Mouse (Mus musculus): ENCODE measurements around the gene Trnau1ap. TPM values are rescaled to one million over a fixed set of nuclear protein-coding genes. Genes with fewer than 3 reads are reported as not detected.

The Trnau1ap gene
- total and polyA plus RNA-seq, 3 experiments = 22.8 to 40.2 (median 37.6) TPM

DNA sequence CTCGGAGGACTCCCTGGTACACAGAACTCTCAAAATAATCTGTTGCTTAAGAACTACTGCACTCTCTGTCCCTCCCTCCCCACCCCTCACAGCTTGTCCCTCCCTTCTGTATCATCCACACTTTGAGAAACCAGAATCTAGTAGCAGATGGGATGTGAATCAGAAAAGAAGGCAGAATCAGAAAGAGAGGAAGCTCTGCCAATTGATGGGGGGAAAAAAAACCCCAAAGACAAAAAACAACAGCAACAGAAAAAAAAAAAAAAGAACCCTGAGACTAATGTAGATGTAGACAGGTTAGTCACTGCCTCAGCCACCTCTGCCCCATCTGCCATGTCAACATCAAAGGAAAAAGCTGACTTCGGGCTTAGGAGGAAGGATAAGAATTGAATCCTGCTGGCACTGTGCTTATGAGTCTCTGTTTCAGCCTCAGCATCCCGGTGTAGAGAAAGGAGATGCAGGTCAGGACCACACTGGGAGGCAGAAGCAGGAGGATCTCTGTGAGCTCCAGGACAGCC is 62.4 kb downstream of the Trnau1ap start:
- no peak for ATAC-seq (ENCODE audit: extremely low read depth, insufficient number of reproducible peaks, low FRiP score, poor library complexity, severe bottlenecking)
- no peaks in the 10 kb centered on the region for H3K27me3 ChIP-seq (ENCODE audit: insufficient read depth, low read length)
- H3K9me3 ChIP-seq (replicated peaks) = no peaks in the 10 kb centered on the region
- peaks cover 7% of the 10 kb centered on the region for H3K36me3 ChIP-seq (replicated peaks)
- no peak for TF ChIP-seq TAL1 (conservative IDR thresholded peaks at IDR 0.05; ENCODE audit: low read depth, low read length)
- peaks cover 44% of the 10 kb centered on the region for H3K4me1 ChIP-seq (ENCODE audit: insufficient read depth, low read depth, low read length)
- no peak for DNase-seq (ENCODE audit: low spot score)
- H3K4me3 ChIP-seq (ENCODE audit: low read depth, low read length) = no peak overlapping the region

DNA sequence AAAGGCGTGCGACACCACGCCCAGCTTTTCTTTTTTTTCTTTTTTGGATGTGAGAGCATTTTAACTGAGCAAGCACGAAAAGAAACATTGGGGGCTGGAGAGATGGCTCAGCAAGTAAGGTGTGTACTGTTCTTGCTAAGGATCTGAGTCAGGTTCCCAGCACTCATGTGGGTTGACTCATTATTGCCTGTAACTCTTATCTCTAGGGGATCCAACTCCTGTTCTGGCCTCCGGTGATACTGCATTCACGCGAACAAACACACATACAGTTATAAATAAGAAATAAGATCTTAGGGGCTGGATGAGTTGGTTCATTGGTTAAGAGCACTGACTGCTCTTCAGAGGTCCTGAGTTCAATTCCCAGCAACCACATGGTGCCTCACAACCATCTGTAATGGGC is 66.0 kb downstream of the Trnau1ap start:
- Histone ChIP-seq H3K4me3 (ENCODE audit: low read depth, low read length) (no peak overlapping the region), H3K4me1 (ENCODE audit: insufficient read depth, low read depth, low read length) (peaks cover 50% of the 10 kb centered on the region), H3K9me3 (replicated peaks) (no peaks in the 10 kb centered on the region), H3K27me3 (ENCODE audit: insufficient read depth, low read length) (no peaks in the 10 kb centered on the region), H3K36me3 (replicated peaks) (peaks cover 16% of the 10 kb centered on the region)
- TF ChIP-seq POLR2AphosphoS5 (IDR thresholded peaks at IDR 0.05; ENCODE audit: insufficient replicate concordance, low read depth, low read length) = no peak
- no peak for TF ChIP-seq TAL1 (conservative IDR thresholded peaks at IDR 0.05; ENCODE audit: low read depth, low read length)
- TF ChIP-seq GATA1 (IDR thresholded peaks at IDR 0.05; ENCODE audit: borderline replicate concordance, low read length) = no peak
- TF ChIP-seq CTCF (IDR thresholded peaks at IDR 0.05; ENCODE audit: low read depth, low read length) = no peak
- TF ChIP-seq GATA2 (IDR thresholded peaks at IDR 0.05; ENCODE audit: borderline replicate concordance, low read depth, low read length) = no peak
- ATAC-seq (ENCODE audit: extremely low read depth, insufficient number of reproducible peaks, low FRiP score, poor library complexity, severe bottlenecking) = no peak
- no peak for DNase-seq (ENCODE audit: low spot score)

DNA sequence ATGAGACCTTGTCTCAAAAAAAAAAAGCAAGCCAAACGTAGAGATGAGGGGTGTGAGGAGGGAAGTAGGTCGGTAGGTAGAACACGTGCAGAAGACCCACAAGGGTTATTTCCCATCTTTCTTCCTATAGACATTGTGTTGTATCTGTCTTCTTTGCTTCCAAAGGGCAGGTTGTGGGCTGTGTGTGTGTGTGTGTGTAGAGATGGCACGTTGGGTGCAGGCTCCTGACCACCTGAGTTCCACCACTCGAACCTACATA is 67.1 kb downstream of the Trnau1ap start:
- no peak for DNase-seq (ENCODE audit: low spot score)
- Histone ChIP-seq H3K27me3 (ENCODE audit: insufficient read depth, low read length) (no peaks in the 10 kb centered on the region), H3K4me3 (ENCODE audit: low read depth, low read length) (peak overlapping the region; percentile 75; the same call in 1 of the 2 replicates), H3K9me3 (replicated peaks) (no peaks in the 10 kb centered on the region), H3K36me3 (replicated peaks) (peaks cover 25% of the 10 kb centered on the region), H3K4me1 (ENCODE audit: insufficient read depth, low read depth, low read length) (peaks cover 54% of the 10 kb centered on the region)
- no peak for ATAC-seq (ENCODE audit: extremely low read depth, insufficient number of reproducible peaks, low FRiP score, poor library complexity, severe bottlenecking)
- TF ChIP-seq CTCF (IDR thresholded peaks at IDR 0.05; ENCODE audit: low read depth, low read length) (no peak), GATA2 (IDR thresholded peaks at IDR 0.05; ENCODE audit: borderline replicate concordance, low read depth, low read length) (no peak), POLR2AphosphoS5 (IDR thresholded peaks at IDR 0.05; ENCODE audit: insufficient replicate concordance, low read depth, low read length) (no peak), GATA1 (IDR thresholded peaks at IDR 0.05; ENCODE audit: borderline replicate concordance, low read length) (no peak)

Other genes with a start within 250 kb of the Trnau1ap start
- gene Oprd1, start 185.1 kb downstream of the Trnau1ap start, total RNA-seq (2014; fragmentation: Nextera tagmentation) = not detected in 2 replicates
- under 0.01 and 0.16 TPM in 2 replicates for gene Oprd1, start 185.1 kb downstream of the Trnau1ap start, total RNA-seq (2017)
- not detected in 2 replicates for gene Oprd1, start 185.1 kb downstream of the Trnau1ap start, polyA plus RNA-seq (2012)
- gene Ythdf2, start 117.2 kb downstream of the Trnau1ap start, total RNA-seq (2014; fragmentation: Nextera tagmentation) = 70.3 and 81.7 TPM in 2 replicates
- 70.8 and 84.3 TPM in 2 replicates for gene Ythdf2, start 117.2 kb downstream of the Trnau1ap start, total RNA-seq (2017)
- 65.2 and 74.7 TPM in 2 replicates for gene Ythdf2, start 117.2 kb downstream of the Trnau1ap start, polyA plus RNA-seq (2012)
- gene Gmeb1, start 67.9 kb downstream of the Trnau1ap start, total RNA-seq (2014; fragmentation: Nextera tagmentation) = 16.8 and 25.4 TPM in 2 replicates
- 16.1 and 16.5 TPM in 2 replicates for gene Gmeb1, start 67.9 kb downstream of the Trnau1ap start, total RNA-seq (2017)
- 13.5 and 19.2 TPM in 2 replicates for gene Gmeb1, start 67.9 kb downstream of the Trnau1ap start, polyA plus RNA-seq (2012)
- gene Taf12, start 55.2 kb downstream of the Trnau1ap start, total RNA-seq (2014; fragmentation: Nextera tagmentation) = 52.8 and 64.5 TPM in 2 replicates
- gene Taf12, start 55.2 kb downstream of the Trnau1ap start, total RNA-seq (2017) = 48.7 and 63.3 TPM in 2 replicates
- 15.9 and 16.8 TPM in 2 replicates for gene Taf12, start 55.2 kb downstream of the Trnau1ap start, polyA plus RNA-seq (2012)
- gene Rab42, start 26.2 kb downstream of the Trnau1ap start, total RNA-seq (2014; fragmentation: Nextera tagmentation) = 1.4 TPM in 1 of 2 replicates, not detected in the other
- gene Rab42, start 26.2 kb downstream of the Trnau1ap start, total RNA-seq (2017) = 0.52 TPM in 1 of 2 replicates, not detected in the other
- 0.95 and 1.0 TPM in 2 replicates for gene Rab42, start 26.2 kb downstream of the Trnau1ap start, polyA plus RNA-seq (2012)
- gene Rcc1, start 24.1 kb upstream of the Trnau1ap start, total RNA-seq (2014; fragmentation: Nextera tagmentation) = 24.2 and 26.8 TPM in 2 replicates
- gene Rcc1, start 24.1 kb upstream of the Trnau1ap start, total RNA-seq (2017) = 38.6 and 39.2 TPM in 2 replicates
- gene Rcc1, start 24.1 kb upstream of the Trnau1ap start, polyA plus RNA-seq (2012) = 70.0 and 86.0 TPM in 2 replicates
- gene Phactr4, start 93.0 kb upstream of the Trnau1ap start, total RNA-seq (2014; fragmentation: Nextera tagmentation) = 72.5 and 86.2 TPM in 2 replicates
- gene Phactr4, start 93.0 kb upstream of the Trnau1ap start, total RNA-seq (2017) = 5.5 and 7.7 TPM in 2 replicates
- 15.0 and 15.2 TPM in 2 replicates for gene Phactr4, start 93.0 kb upstream of the Trnau1ap start, polyA plus RNA-seq (2012)
- 20.5 and 21.2 TPM in 2 replicates for gene Med18, start 134.4 kb upstream of the Trnau1ap start, total RNA-seq (2014; fragmentation: Nextera tagmentation)
- 20.9 and 22.2 TPM in 2 replicates for gene Med18, start 134.4 kb upstream of the Trnau1ap start, total RNA-seq (2017)
- 7.8 and 8.1 TPM in 2 replicates for gene Med18, start 134.4 kb upstream of the Trnau1ap start, polyA plus RNA-seq (2012)
- 51.6 and 51.8 TPM in 2 replicates for gene Sesn2, start 181.0 kb upstream of the Trnau1ap start, total RNA-seq (2014; fragmentation: Nextera tagmentation)
- 7.5 and 8.4 TPM in 2 replicates for gene Sesn2, start 181.0 kb upstream of the Trnau1ap start, total RNA-seq (2017)
- gene Sesn2, start 181.0 kb upstream of the Trnau1ap start, polyA plus RNA-seq (2012) = 38.4 and 41.0 TPM in 2 replicates
- gene Atpif1, start 204.1 kb upstream of the Trnau1ap start, total RNA-seq (2014; fragmentation: Nextera tagmentation) = 797 and 914 TPM in 2 replicates
- 868 and 1,005 TPM in 2 replicates for gene Atpif1, start 204.1 kb upstream of the Trnau1ap start, total RNA-seq (2017)
- 155 and 240 TPM in 2 replicates for gene Atpif1, start 204.1 kb upstream of the Trnau1ap start, polyA plus RNA-seq (2012)
- gene Dnajc8, start 206.0 kb upstream of the Trnau1ap start, total RNA-seq (2014; fragmentation: Nextera tagmentation) = 240 and 275 TPM in 2 replicates
- 329 and 337 TPM in 2 replicates for gene Dnajc8, start 206.0 kb upstream of the Trnau1ap start, total RNA-seq (2017)
- 164 and 213 TPM in 2 replicates for gene Dnajc8, start 206.0 kb upstream of the Trnau1ap start, polyA plus RNA-seq (2012)
- not detected in 2 replicates for gene Ptafr, start 234.5 kb upstream of the Trnau1ap start, total RNA-seq (2014; fragmentation: Nextera tagmentation)
- 2.0 and 2.1 TPM in 2 replicates for gene Ptafr, start 234.5 kb upstream of the Trnau1ap start, total RNA-seq (2017)
- gene Ptafr, start 234.5 kb upstream of the Trnau1ap start, polyA plus RNA-seq (2012) = 0.02 and 0.03 TPM in 2 replicates